Mouse (Mus musculus) liver, embryonic 14.5 days (tissue): ENCODE measurements around the gene Sdcbp2.

Experiments
- CTCF ChIP-seq: IDR thresholded peaks from 2 replicates; pipeline ENCODE4 v1.5.1; 2016; ENCODE audit warnings: antibody characterized with exemption, low read depth, control low read depth
- EP300 ChIP-seq: IDR thresholded peaks from 2 replicates; pipeline ENCODE4 v1.6.1; 2016; ENCODE audit warnings: antibody characterized with exemption, low read depth

DNA sequence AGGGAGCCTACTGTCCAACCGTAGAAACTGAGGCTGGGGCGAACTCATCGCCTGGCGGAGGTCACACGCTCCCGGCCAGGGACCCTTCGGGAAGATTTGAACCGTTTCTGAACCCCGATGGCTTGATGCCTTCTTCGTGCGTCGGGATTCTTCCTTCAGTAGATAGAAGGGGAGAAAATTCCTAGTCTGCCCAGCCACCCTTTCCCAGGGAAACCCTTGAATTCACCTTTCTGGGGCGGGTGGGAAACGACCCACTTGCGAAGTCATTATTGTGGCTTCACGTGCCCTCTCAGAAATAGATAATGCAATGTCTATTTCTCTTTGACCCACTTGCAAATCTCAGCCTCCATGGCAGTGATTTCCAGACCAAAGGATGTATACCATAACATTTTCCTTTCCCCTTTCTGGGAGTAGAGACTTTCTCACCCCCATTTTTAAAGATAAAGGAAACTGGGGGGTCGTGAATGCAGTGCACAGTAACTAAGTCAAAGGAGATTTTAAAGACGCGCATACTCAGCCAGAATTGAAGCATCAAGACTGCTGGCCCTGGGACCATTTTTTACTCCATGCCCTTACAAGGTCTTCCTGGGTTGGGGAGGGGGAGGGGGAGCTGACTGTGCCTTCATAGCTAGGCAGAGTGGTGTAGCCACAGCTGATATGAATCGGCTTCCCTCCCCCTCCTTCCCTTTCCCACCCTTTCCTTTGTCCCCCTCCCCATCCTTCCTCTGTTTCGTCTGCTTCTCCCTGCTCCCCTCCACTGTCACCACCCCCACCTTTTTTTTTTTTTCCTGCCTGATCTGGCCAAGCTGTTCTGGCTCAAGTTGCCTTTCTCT, 29.1 kb upstream of the Sdcbp2 start:
- TF ChIP-seq CTCF (no peak), EP300 (no peak)
